Mouse (Mus musculus) E14TG2a.4 (cell line): ENCODE measurements at regions not wholly inside any gene's neighbourhood (a gene's known extent, or its start where the extent isn't known, plus 50 kb on each side); places are given as distances from the start of the nearest gene placed in this dataset.

ENCODE experiments used
- CTCF ChIP-seq: conservative IDR thresholded peaks from 2 replicates; pipeline ENCODE4 v1.5.1; 2014; ENCODE audit warnings: low read length
- NANOG ChIP-seq: IDR thresholded peaks from 2 replicates; pipeline ENCODE4 v1.6.1; 2014; ENCODE audit warnings: borderline replicate concordance, low read length, mixed read lengths
- POU5F1 ChIP-seq: IDR thresholded peaks from 2 replicates; pipeline ENCODE4 v1.6.1; 2014; ENCODE audit warnings: low read length, borderline replicate concordance

GRCm38 (mm10) chr4:9951441-9951840 lies 922.9 kb upstream of the 2610301B20Rik start:
- TF ChIP-seq CTCF (no peak), POU5F1 (no peak), NANOG (no peak)
